Mouse (Mus musculus): ENCODE results near the gene Josd2. TPM values are rescaled to one million over a fixed set of nuclear protein-coding genes. Genes with fewer than 3 reads are reported as not detected.

Josd2 gene
- total RNA-seq, 1 experiment from 2014 or later = 20.4 TPM

DNA sequence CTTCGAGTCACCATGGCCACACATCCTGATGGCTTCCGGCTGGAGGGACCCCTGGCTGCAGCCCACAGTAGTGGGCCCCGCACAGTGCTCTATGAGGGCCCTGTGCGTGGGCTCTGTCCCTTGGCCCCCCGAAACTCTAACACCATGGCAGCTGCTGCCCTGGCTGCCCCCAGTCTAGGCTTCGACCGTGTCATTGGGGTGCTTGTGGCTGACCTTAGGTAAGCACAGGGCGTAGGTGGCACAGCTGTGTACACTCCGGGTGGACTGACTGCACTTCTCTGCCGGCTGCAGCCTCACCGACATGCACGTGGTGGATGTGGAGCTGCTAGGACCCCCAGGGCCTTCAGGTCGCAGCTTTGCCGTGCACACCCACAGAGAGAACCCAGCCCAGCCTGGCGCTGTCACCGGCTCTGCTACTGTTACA is 880 bp upstream of the Josd2 start:
- ATAC-seq (replicated peaks in 1 of 2; ENCODE audit: insufficient read depth in 1 of 2, low FRiP score in 2 of 2, low TSS enrichment in 1 of 2, low read depth in 1 of 2, poor library complexity in 2 of 2, severe bottlenecking in 2 of 2) = no peak

DNA sequence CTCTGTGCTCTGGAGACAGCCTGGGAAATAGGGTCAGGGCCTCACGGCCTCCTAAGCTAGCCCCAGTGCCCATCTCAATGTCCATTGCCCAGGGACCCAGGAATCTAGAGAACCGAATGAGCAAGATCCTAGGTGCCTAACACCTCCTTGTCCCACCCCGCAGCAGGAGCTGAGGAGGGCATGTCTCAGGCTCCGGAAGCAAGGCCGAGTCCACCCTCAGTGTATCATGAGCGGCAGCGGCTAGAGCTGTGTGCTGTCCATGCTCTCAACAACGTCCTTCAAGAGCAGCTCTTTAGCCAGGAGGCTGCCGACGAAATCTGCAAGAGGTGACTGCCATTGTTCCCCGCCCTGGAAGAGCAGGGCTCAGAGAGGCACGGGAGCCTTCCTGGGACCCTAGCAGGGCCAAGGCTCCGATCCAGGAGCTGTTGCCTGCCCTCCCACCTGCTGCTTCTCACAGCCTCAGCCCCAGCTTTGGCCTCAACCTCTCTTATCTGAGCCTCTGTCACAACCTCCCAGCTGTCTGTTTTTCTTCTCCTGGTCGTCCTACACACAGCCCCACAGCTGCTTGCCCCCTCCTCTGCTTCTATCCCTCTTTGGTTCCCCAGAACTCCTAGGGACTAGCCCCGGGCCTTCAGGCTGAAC is 985 bp downstream of the Josd2 start:
- no peak for ATAC-seq (replicated peaks in 1 of 2; ENCODE audit: insufficient read depth in 1 of 2, low FRiP score in 2 of 2, low TSS enrichment in 1 of 2, low read depth in 1 of 2, poor library complexity in 2 of 2, severe bottlenecking in 2 of 2)

DNA sequence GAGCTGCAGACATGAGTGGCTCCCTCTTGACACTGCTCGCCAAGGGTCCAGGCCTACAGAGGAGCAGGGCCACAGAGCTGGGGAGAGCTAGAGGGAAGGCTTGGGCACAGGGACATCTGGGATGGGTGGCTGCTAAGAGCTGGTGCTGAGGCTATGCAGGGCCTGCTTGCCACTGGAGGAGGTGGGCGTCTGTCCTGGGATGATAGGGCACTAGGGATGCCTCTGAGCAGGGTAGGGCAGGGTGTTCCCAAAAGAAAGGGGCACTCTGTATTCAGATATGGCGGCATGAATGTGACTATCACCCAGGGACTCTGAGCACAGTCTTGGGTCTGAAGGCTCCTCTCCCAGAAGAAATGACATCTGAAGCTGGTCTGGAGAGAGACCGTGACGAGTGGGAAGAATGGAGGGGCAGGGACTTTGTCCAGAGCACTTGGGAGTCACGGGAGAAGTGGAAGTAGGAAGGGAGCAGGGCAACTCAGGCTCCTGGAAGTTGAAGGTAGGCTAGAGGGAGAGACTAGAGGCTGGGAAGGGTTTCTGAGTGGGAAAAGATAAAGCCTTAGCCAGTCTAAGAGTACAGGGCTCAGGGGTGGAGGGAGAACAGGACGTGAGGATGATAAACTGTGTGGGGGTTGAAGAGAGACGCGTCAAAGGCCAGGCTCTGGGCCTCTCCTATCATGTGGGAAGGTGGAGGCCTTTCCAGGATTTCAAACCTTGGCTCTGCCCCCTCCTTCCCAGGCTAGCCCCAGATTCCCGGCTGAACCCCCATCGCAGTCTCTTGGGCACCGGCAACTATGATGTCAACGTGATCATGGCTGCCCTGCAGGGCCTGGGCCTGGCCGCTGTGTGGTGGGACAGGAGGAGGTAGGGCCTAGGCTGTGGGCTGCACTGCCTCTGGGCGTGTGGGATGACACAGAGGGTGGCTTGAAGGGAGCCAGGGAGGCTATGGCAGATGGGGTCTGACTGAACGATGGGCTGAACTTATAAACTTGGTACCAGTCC is 2.2 kb downstream of the Josd2 start:
- no peak for ATAC-seq (replicated peaks in 1 of 2; ENCODE audit: insufficient read depth in 1 of 2, low FRiP score in 2 of 2, low TSS enrichment in 1 of 2, low read depth in 1 of 2, poor library complexity in 2 of 2, severe bottlenecking in 2 of 2)

DNA sequence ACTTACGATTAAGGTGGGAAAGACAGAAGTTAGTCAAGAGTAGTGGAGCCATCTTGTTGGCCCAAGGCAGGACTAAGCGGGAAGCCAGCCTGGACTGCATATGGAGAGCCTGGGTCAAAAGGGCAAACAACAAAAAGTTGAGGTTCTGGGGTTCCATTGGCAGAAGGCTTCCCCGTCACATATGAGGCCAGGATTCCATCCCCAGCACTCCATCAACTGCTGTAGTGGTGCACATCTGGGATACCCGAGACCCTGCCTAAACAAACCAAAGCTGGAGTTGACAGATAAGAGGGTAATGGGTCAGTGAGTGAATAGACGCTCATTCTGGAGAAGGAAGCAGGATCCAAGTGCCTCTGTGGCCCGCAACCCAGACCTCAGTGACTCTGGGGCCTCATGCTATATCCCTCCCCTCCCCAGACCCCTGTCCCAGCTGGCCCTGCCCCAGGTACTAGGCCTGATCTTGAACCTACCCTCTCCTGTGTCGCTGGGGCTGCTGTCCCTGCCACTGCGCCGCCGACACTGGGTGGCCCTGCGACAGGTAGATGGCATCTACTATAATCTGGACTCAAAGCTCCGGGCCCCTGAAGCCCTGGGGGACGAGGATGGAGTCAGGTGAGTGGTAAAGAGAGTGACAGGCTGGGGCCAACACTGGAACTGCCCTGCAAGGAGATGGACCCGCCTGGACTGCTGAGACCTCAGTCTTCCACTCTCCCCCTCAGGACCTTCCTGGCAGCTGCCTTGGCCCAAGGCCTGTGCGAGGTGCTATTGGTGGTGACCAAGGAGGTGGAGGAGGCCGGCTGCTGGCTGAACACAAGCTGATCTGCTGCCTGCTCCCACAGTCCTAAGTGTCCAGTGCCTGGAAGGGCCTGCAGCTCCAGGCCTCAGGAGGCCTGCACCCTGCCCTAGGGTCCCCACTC is 3.2 kb downstream of the Josd2 start:
- ATAC-seq (replicated peaks in 1 of 2; ENCODE audit: insufficient read depth in 1 of 2, low FRiP score in 2 of 2, low TSS enrichment in 1 of 2, low read depth in 1 of 2, poor library complexity in 2 of 2, severe bottlenecking in 2 of 2) = no peak

DNA sequence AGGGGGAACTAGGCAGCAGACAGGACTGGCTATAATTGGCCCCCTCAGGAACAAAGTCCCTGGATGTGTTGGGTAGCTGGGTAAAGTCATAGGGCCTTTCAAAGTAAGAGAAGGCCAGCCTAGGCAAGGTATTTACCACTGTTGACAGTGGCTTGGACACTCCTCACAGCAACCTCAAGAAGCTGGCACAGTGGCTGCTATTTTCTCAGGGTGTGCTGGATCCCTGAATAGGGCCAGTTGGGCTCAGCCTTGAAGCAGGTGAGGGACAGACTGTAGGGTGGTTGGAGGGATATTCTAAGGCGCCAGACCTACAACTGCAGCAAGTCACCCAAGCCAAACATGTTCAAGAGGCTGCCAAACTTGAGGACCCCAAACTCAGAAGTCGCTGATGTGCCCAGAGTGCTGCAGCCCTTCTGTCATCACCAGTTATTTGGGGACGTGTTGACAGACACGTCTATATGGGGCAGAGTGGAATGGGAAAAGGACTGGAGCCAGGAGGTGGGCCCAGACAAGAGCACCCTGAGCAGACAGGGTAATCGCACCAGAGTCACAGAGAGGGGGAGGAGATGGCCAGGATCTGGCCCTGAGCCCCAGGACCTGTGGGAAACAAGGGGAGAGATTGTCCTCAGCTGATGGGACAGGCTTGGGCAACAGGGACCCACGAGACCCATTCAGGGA is 4.2 kb downstream of the Josd2 start:
- ATAC-seq (replicated peaks in 1 of 2; ENCODE audit: insufficient read depth in 1 of 2, low FRiP score in 2 of 2, low TSS enrichment in 1 of 2, low read depth in 1 of 2, poor library complexity in 2 of 2, severe bottlenecking in 2 of 2) = no peak

DNA sequence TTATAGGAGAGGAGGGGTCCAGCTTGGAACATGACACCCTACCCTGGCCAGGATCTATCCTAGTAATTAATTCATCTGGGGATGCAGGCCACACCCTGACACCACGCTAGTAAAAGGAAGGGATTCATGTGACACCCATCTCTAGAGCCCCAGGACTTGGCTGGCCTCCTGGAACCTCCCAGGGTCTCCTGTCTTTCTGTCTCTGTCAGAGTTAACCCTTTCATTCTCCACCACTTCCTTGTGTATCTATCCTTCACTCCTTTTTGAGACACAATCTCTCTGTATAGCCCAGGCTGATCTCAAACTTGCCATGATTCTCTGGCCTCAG is 4.7 kb downstream of the Josd2 start:
- no peak for ATAC-seq (replicated peaks in 1 of 2; ENCODE audit: insufficient read depth in 1 of 2, low FRiP score in 2 of 2, low TSS enrichment in 1 of 2, low read depth in 1 of 2, poor library complexity in 2 of 2, severe bottlenecking in 2 of 2)

DNA sequence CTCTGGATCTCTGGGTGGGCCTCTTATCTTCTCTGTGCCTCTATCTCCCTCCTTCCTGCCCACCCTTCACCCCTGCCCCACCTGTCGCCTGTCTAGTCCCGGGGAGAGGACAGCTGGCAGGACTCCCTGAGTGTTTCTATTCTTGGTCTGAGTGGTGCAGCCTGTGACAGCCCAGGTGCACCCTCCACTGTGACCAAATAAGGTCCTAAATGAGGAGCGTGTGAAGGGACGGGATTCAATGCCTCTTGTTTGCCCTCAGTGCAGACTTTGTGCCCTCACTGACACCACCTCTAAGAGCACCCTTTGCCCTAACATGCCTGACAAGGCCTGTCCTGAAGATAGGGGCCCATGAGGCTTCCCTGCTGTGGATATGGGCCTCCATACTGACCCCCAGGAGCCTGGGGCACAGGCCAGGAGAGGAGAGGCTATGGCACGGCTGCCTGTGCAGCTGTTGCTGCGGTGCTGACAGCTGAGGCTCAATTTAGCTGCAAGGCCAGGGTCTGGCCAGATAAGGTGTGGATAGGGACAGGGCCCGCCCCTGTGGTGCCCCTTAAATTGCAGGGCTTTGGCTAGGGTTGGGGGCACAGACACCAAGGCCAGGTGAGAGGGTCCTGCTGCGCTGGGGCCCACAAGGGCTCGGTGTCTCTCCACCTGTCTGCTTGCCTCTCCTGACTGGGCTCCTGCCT is 5.3 kb downstream of the Josd2 start:
- ATAC-seq (replicated peaks in 1 of 2; ENCODE audit: insufficient read depth in 1 of 2, low FRiP score in 2 of 2, low TSS enrichment in 1 of 2, low read depth in 1 of 2, poor library complexity in 2 of 2, severe bottlenecking in 2 of 2) = no peak

DNA sequence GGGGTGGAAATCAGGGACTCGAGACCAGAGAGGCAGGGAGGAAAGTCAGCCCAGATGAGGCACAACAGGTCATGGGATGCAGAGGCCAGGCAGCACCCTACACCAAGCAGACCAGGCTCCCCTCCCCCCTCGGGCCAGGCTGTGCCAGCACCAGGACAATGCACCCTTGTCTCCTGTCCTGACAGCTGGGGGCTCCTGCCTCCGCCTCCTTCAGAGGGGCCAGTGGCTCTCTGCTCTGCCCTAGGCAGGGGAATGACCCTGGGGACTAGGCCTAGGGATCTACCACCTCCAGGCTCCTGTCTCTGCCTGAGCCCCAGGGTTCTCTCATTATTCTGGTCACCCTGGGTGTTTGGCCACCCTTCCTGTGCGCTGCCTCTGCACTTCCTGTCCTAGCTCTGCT is 6.6 kb downstream of the Josd2 start:
- no peak for ATAC-seq (replicated peaks in 1 of 2; ENCODE audit: insufficient read depth in 1 of 2, low FRiP score in 2 of 2, low TSS enrichment in 1 of 2, low read depth in 1 of 2, poor library complexity in 2 of 2, severe bottlenecking in 2 of 2)

DNA sequence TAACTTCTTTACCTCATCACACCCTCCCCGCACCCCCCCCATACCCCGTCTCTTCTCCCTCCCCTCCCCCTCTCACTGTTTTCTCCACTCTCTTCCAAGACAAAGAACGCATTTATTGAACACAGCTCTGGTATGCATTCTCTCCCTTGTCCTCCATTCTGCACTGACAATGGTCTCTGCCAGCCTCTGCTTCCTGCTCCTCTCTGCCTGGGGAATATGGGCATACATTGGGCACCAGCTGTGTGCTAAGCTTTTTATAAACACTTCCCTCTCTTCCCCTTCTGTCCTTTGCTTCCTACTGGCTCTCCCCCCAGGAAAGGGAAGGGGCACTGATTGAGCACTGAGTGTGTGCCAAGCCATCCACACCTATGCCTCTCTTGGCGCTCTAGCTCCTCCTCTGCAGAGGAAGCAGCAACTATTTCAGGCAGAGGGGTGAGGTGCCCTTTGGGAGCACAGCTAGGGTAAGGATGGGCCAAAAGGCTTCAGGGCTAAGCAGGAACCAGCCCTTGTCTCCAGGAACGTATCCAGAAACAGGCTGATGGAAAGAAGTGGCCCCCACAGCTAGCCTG is 7.3 kb downstream of the Josd2 start:
- no peak for ATAC-seq (replicated peaks in 1 of 2; ENCODE audit: insufficient read depth in 1 of 2, low FRiP score in 2 of 2, low TSS enrichment in 1 of 2, low read depth in 1 of 2, poor library complexity in 2 of 2, severe bottlenecking in 2 of 2)

DNA sequence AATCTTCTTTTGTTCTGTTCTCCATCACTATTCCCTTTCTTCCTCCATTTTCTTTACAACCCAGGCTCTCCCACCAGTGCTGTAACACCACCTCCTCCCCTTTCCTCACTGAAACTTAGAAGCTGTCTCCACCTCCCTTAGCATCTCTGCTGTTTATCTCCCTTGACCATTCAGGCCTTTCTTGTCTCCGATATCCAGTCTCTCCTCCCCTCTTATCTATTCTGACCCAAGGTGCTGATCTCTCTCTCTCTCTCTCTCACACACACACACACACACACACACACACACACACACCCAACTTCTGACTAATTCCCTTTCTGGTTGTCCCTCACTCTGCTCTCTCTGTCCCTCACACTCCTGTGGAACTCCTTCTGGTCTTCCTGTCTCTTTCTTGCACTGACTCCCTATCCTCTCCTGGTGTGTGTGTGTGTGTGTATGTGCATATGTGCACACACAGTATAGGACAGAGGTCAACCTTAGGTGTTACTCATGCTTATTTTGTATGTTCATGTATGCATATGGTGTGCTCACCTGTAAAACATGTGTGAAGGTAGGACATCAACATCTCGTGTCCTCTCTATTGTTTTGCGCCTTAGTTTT is 15.2 kb downstream of the Josd2 start:
- ATAC-seq (replicated peaks in 1 of 2; ENCODE audit: insufficient read depth in 1 of 2, low FRiP score in 2 of 2, low TSS enrichment in 1 of 2, low read depth in 1 of 2, poor library complexity in 2 of 2, severe bottlenecking in 2 of 2) = no peak

DNA sequence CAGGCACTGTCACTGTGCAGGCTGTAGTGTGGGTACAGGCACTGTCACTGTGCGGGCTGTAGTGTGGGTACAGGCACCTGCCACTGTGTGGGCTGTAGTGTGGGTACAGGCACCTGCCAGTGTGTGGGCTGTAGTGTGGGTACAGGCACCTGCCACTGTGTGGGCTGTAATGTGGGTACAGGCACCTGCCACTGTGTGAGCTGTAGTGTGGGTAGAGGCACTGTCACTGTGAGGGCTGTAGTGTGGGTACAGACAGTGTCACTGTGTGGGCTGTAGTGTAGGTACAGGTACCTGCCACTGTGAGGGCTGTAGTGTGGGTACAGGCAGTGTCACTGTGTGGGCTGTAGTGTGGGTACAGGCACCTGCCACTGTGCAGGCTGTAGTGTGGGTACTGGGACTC is 16.3 kb downstream of the Josd2 start:
- no peak for ATAC-seq (replicated peaks in 1 of 2; ENCODE audit: insufficient read depth in 1 of 2, low FRiP score in 2 of 2, low TSS enrichment in 1 of 2, low read depth in 1 of 2, poor library complexity in 2 of 2, severe bottlenecking in 2 of 2)

DNA sequence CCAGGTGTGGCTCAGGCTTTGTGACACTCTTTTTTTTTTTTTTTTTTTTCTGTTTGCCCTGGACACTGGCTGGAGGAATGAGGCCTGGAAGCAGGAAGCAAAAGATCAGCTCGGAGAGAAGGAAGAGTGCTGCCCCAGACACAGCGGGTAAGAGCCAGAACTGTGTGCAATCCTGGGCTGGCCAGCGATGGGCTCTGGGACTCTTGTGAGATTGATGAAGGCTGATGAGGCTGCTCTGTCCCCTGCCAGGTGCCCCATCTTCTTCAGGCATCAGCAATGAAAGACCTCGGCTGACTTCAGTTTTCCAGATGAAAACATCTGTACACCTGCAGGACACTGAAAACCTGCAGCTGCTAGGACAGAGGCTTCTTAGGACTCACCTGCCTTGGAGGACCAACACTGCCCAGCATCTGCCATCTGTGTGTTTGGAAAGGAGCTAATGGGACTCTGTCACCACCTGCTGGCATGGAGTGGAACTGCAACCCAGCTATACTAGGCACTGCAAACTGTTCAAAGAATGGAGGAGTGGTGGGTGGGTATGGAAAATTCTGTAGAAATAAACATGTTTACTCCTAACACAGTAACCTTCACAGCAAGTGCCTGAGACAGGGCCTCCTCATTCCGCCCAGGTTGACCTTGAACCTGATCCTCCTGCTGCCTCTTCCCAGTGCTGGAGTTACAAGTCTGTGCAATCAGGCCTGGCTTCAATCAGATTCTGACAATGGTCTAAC is 17.2 kb downstream of the Josd2 start:
- ATAC-seq (replicated peaks in 1 of 2; ENCODE audit: insufficient read depth in 1 of 2, low FRiP score in 2 of 2, low TSS enrichment in 1 of 2, low read depth in 1 of 2, poor library complexity in 2 of 2, severe bottlenecking in 2 of 2) = peak; percentile 72 to 73

DNA sequence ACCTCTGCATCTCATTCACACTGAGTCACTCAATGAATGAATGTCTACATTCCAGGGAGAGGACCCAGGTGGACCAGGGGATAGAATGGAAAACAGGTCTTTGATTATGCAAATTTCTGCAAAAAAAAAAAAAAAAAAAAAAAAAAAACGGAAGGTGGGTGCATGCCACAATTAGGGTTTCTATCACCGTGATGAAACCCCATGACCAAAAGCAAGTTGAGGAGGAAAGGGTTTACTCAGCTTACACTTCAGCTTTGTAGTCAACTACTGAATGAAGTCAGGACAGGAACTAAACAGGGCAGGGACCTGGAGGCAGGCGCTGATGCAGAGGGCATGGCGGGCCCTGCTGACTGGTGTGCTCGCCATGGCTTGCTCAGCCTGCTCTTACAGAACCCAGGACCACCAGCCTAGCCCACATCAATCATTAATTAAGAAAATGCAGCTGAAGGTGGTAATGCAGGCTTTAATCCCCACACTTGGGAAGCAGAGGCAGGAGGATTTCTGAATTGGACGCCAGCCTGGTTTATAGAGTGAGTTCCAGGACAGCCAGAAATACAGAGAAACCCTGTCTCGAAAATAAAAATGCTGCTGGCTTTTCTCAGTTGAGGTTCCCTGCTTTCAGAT is 17.9 kb downstream of the Josd2 start:
- ATAC-seq (replicated peaks in 1 of 2; ENCODE audit: insufficient read depth in 1 of 2, low FRiP score in 2 of 2, low TSS enrichment in 1 of 2, low read depth in 1 of 2, poor library complexity in 2 of 2, severe bottlenecking in 2 of 2) = no peak

DNA sequence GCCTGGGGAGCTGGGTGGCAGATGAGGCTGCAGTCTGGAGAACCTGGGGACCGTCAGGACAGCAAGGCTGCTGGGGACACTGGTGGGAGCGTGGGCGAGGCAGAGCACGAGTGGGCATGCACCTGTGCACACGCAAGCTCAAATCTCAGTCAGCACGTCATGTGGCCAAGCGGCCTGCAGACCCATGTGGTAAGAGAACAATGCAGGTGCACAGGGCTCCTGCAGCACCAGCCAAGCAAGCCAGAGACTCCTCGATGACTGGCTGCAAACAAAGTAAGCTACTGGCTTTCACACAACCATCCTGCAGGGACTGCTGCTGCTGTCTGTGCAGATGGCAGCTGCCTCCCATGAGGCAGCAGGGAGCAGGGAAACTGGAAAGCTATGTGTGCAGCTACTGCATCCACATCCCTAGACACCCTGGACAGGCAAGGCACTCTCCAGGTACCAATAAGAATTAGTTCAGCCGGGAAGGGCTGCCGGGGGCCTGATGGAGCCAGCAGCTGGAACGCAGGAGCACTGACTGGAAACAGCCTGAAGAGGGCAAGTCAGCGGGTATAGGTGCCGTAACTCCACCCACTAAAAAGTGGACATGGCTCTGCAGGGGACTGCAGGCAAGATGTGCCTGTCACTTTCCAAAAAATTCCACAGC is 19.3 kb downstream of the Josd2 start:
- no peak for ATAC-seq (replicated peaks in 1 of 2; ENCODE audit: insufficient read depth in 1 of 2, low FRiP score in 2 of 2, low TSS enrichment in 1 of 2, low read depth in 1 of 2, poor library complexity in 2 of 2, severe bottlenecking in 2 of 2)

DNA sequence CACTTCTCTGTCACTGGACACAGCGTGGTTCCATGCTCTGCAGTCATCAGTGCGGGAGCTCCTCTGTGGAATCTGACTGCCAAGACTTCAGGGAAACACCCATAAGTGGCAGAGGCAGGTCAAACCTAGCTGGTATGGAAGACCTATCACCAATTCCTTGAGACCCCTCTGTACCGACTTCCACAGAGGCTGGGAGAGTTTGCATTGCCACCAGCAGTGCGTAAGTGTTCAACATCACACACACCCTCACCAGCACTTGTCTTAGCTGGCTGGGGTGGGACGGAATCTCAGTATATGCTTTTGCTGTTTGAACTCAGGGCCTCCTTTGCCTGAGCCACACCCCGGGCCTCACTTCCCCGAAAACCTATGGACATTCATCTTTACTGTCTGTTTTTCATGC is 20.2 kb downstream of the Josd2 start:
- no peak for ATAC-seq (replicated peaks in 1 of 2; ENCODE audit: insufficient read depth in 1 of 2, low FRiP score in 2 of 2, low TSS enrichment in 1 of 2, low read depth in 1 of 2, poor library complexity in 2 of 2, severe bottlenecking in 2 of 2)
